Mouse (Mus musculus): ENCODE measurements around the gene Homer1. TPM values are rescaled to one million over a fixed set of nuclear protein-coding genes. Genes with fewer than 3 reads are reported as not detected.

The Homer1 gene
- polyA plus RNA-seq, 1 experiment: 4.8 TPM

- H3ac ChIP-seq (ENCODE audit: control insufficient read depth, insufficient read length, low read depth): no peak overlapping the region
Measured at GRCm38 (mm10) chr13:93374457-93374856, 75.0 kb downstream of the Homer1 start.

GRCm38 (mm10) chr13:93378493-93378892 is 79.1 kb downstream of the Homer1 start:
- no peak for TF ChIP-seq FOSL1 (IDR thresholded peaks at IDR 0.05; ENCODE audit: insufficient read depth, low read length, poor library complexity, severe bottlenecking)
- no peak for TF ChIP-seq MAX (IDR thresholded peaks at IDR 0.05)
- TF ChIP-seq CTCF (IDR thresholded peaks at IDR 0.05; ENCODE audit: control insufficient read depth, insufficient read depth, insufficient read length): no peak
- TF ChIP-seq USF1 (IDR thresholded peaks at IDR 0.05; ENCODE audit: low read depth): no peak
- TF ChIP-seq MYOG (IDR thresholded peaks at IDR 0.05; ENCODE audit: control insufficient read depth, extremely low read depth, insufficient read length): no peak
- TF ChIP-seq MYOD1 (IDR thresholded peaks at IDR 0.05; ENCODE audit: control insufficient read depth, insufficient read length, low read depth): no peak
- no peak for TF ChIP-seq CEBPB (IDR thresholded peaks at IDR 0.05; ENCODE audit: low read depth)
- H3K36me3 ChIP-seq (ENCODE audit: control insufficient read depth, insufficient read depth): no peaks in the 10 kb centered on the region
- H3ac ChIP-seq (ENCODE audit: control insufficient read depth, insufficient read length, low read depth): no peak overlapping the region
- no peaks in the 10 kb centered on the region for H3K79me3 ChIP-seq (ENCODE audit: low read depth)
- no peaks in the 10 kb centered on the region for H3K79me2 ChIP-seq (ENCODE audit: control insufficient read depth, insufficient read depth)
- H3K4me3 ChIP-seq (ENCODE audit: insufficient read depth, poor library complexity, severe bottlenecking): no peak overlapping the region
- no peaks in the 10 kb centered on the region for H3K27me3 ChIP-seq (ENCODE audit: control insufficient read depth, insufficient read depth, insufficient read length)

More at GRCm38 (mm10) chr13:93374457-93374856, 75.0 kb downstream of the Homer1 start:
- Histone ChIP-seq H3K4me3 (ENCODE audit: insufficient read depth, poor library complexity, severe bottlenecking) (no peak overlapping the region), H3K36me3 (ENCODE audit: control insufficient read depth, insufficient read depth) (no peaks in the 10 kb centered on the region), H3K79me3 (ENCODE audit: low read depth) (no peaks in the 10 kb centered on the region), H3K79me2 (ENCODE audit: control insufficient read depth, insufficient read depth) (no peaks in the 10 kb centered on the region), H3K27me3 (ENCODE audit: control insufficient read depth, insufficient read depth, insufficient read length) (no peaks in the 10 kb centered on the region)
- TF ChIP-seq CEBPB (IDR thresholded peaks at IDR 0.05; ENCODE audit: low read depth) (no peak), FOSL1 (IDR thresholded peaks at IDR 0.05; ENCODE audit: insufficient read depth, low read length, poor library complexity, severe bottlenecking) (no peak), USF1 (IDR thresholded peaks at IDR 0.05; ENCODE audit: low read depth) (no peak), MYOG (IDR thresholded peaks at IDR 0.05; ENCODE audit: control insufficient read depth, extremely low read depth, insufficient read length) (no peak), MAX (IDR thresholded peaks at IDR 0.05) (no peak), CTCF (IDR thresholded peaks at IDR 0.05; ENCODE audit: control insufficient read depth, insufficient read depth, insufficient read length) (no peak), MYOD1 (IDR thresholded peaks at IDR 0.05; ENCODE audit: control insufficient read depth, insufficient read length, low read depth) (no peak)

GRCm38 (mm10) chr13:93380399-93381063 is 81.1 kb downstream of the Homer1 start:
- Histone ChIP-seq H3K36me3 (ENCODE audit: control insufficient read depth, insufficient read depth) (no peaks in the 10 kb centered on the region), H3ac (ENCODE audit: control insufficient read depth, insufficient read length, low read depth) (no peak overlapping the region), H3K27me3 (ENCODE audit: control insufficient read depth, insufficient read depth, insufficient read length) (no peaks in the 10 kb centered on the region), H3K79me2 (ENCODE audit: control insufficient read depth, insufficient read depth) (no peaks in the 10 kb centered on the region), H3K79me3 (ENCODE audit: low read depth) (no peaks in the 10 kb centered on the region), H3K4me3 (ENCODE audit: insufficient read depth, poor library complexity, severe bottlenecking) (no peak overlapping the region)
- TF ChIP-seq USF1 (IDR thresholded peaks at IDR 0.05; ENCODE audit: low read depth) (no peak), CTCF (IDR thresholded peaks at IDR 0.05; ENCODE audit: control insufficient read depth, insufficient read depth, insufficient read length) (no peak), MYOG (IDR thresholded peaks at IDR 0.05; ENCODE audit: control insufficient read depth, extremely low read depth, insufficient read length) (no peak)

GRCm38 (mm10) chr13:93381301-93381700 is 81.9 kb downstream of the Homer1 start:
- Histone ChIP-seq H3K27me3 (ENCODE audit: control insufficient read depth, insufficient read depth, insufficient read length) (no peaks in the 10 kb centered on the region), H3K36me3 (ENCODE audit: control insufficient read depth, insufficient read depth) (no peaks in the 10 kb centered on the region), H3K79me3 (ENCODE audit: low read depth) (no peaks in the 10 kb centered on the region), H3K4me3 (ENCODE audit: insufficient read depth, poor library complexity, severe bottlenecking) (no peak overlapping the region), H3K79me2 (ENCODE audit: control insufficient read depth, insufficient read depth) (no peaks in the 10 kb centered on the region), H3ac (ENCODE audit: control insufficient read depth, insufficient read length, low read depth) (no peak overlapping the region)
- TF ChIP-seq MYOD1 (IDR thresholded peaks at IDR 0.05; ENCODE audit: control insufficient read depth, insufficient read length, low read depth) (no peak), MYOG (IDR thresholded peaks at IDR 0.05; ENCODE audit: control insufficient read depth, extremely low read depth, insufficient read length) (no peak), CTCF (IDR thresholded peaks at IDR 0.05; ENCODE audit: control insufficient read depth, insufficient read depth, insufficient read length) (no peak), USF1 (IDR thresholded peaks at IDR 0.05; ENCODE audit: low read depth) (no peak), MAX (IDR thresholded peaks at IDR 0.05) (no peak), FOSL1 (IDR thresholded peaks at IDR 0.05; ENCODE audit: insufficient read depth, low read length, poor library complexity, severe bottlenecking) (no peak), CEBPB (IDR thresholded peaks at IDR 0.05; ENCODE audit: low read depth) (no peak)

- Histone ChIP-seq H3K27me3 (ENCODE audit: control insufficient read depth, insufficient read depth, insufficient read length) (no peaks in the 10 kb centered on the region), H3K79me2 (ENCODE audit: control insufficient read depth, insufficient read depth) (no peaks in the 10 kb centered on the region), H3ac (ENCODE audit: control insufficient read depth, insufficient read length, low read depth) (no peak overlapping the region), H3K4me3 (ENCODE audit: insufficient read depth, poor library complexity, severe bottlenecking) (no peak overlapping the region), H3K79me3 (ENCODE audit: low read depth) (no peaks in the 10 kb centered on the region), H3K36me3 (ENCODE audit: control insufficient read depth, insufficient read depth) (no peaks in the 10 kb centered on the region)
- TF ChIP-seq CTCF (IDR thresholded peaks at IDR 0.05; ENCODE audit: control insufficient read depth, insufficient read depth, insufficient read length): no peak
- no peak for TF ChIP-seq CEBPB (IDR thresholded peaks at IDR 0.05; ENCODE audit: low read depth)
- no peak for TF ChIP-seq MYOD1 (IDR thresholded peaks at IDR 0.05; ENCODE audit: control insufficient read depth, insufficient read length, low read depth)
- no peak for TF ChIP-seq MYOG (IDR thresholded peaks at IDR 0.05; ENCODE audit: control insufficient read depth, extremely low read depth, insufficient read length)
- no peak for TF ChIP-seq USF1 (IDR thresholded peaks at IDR 0.05; ENCODE audit: low read depth)
- TF ChIP-seq FOSL1 (IDR thresholded peaks at IDR 0.05; ENCODE audit: insufficient read depth, low read length, poor library complexity, severe bottlenecking): no peak
- TF ChIP-seq MAX (IDR thresholded peaks at IDR 0.05): no peak
Measured at GRCm38 (mm10) chr13:93383092-93383491, 83.7 kb downstream of the Homer1 start.

- Histone ChIP-seq H3K36me3 (ENCODE audit: control insufficient read depth, insufficient read depth) (no peaks in the 10 kb centered on the region), H3ac (ENCODE audit: control insufficient read depth, insufficient read length, low read depth) (no peak overlapping the region), H3K27me3 (ENCODE audit: control insufficient read depth, insufficient read depth, insufficient read length) (no peaks in the 10 kb centered on the region), H3K79me2 (ENCODE audit: control insufficient read depth, insufficient read depth) (no peaks in the 10 kb centered on the region), H3K79me3 (ENCODE audit: low read depth) (no peaks in the 10 kb centered on the region), H3K4me3 (ENCODE audit: insufficient read depth, poor library complexity, severe bottlenecking) (no peak overlapping the region)
- no peak for TF ChIP-seq MYOD1 (IDR thresholded peaks at IDR 0.05; ENCODE audit: control insufficient read depth, insufficient read length, low read depth)
- no peak for TF ChIP-seq FOSL1 (IDR thresholded peaks at IDR 0.05; ENCODE audit: insufficient read depth, low read length, poor library complexity, severe bottlenecking)
- TF ChIP-seq MYOG (IDR thresholded peaks at IDR 0.05; ENCODE audit: control insufficient read depth, extremely low read depth, insufficient read length): no peak
- TF ChIP-seq USF1 (IDR thresholded peaks at IDR 0.05; ENCODE audit: low read depth): no peak
- TF ChIP-seq MAX (IDR thresholded peaks at IDR 0.05): no peak
- no peak for TF ChIP-seq CEBPB (IDR thresholded peaks at IDR 0.05; ENCODE audit: low read depth)
- no peak for TF ChIP-seq CTCF (IDR thresholded peaks at IDR 0.05; ENCODE audit: control insufficient read depth, insufficient read depth, insufficient read length)
Measured at GRCm38 (mm10) chr13:93383620-93384019, 84.2 kb downstream of the Homer1 start.
